Mouse (Mus musculus) CH12.LX (cell line): ENCODE results near the gene Hdac4. TPM values are rescaled to one million over a fixed set of nuclear protein-coding genes. Genes with fewer than 3 reads are reported as not detected.

Source experiments
- DNase-seq: peaks from one replicate; pipeline ENCODE4 v3.0.0-alpha.2; 2013; ENCODE audit errors: extremely low read depth
- H3K27ac ChIP-seq: 2 replicates; pipeline ENCODE4 v1.5.1; 2012; ENCODE audit warnings: low read depth, mild to moderate bottlenecking, control low read depth, moderate library complexity; ENCODE audit not compliant: insufficient read depth
- H3K27me3 ChIP-seq: replicated peaks from 2 replicates; pipeline ENCODE3; 2012; ENCODE audit warnings: inconsistent platforms
- H3K36me3 ChIP-seq, 2 experiments: replicated peaks in 1 of 2; 2 replicates each; pipeline versions ENCODE3 to v1.6.1; 2012; ENCODE audit warnings: inconsistent platforms in 1 of 2, low read length in 1 of 2, mild to moderate bottlenecking in 1 of 2, mixed read lengths in 1 of 2, moderate library complexity in 1 of 2; ENCODE audit not compliant: control insufficient read depth in 1 of 2, insufficient read depth in 1 of 2
- H3K4me1 ChIP-seq, 2 experiments: 2 replicates each; pipeline ENCODE4 v1.6.1; 2012; ENCODE audit warnings: inconsistent platforms in 1 of 2, moderate library complexity in 1 of 2; ENCODE audit not compliant: insufficient read depth in 2 of 2, control insufficient read depth in 1 of 2
- H3K4me2 ChIP-seq: 2 replicates; pipeline ENCODE4 v1.6.1; 2012; ENCODE audit warnings: low read depth, mild to moderate bottlenecking, control low read depth; ENCODE audit not compliant: poor library complexity, insufficient read depth, severe bottlenecking
- H3K4me3 ChIP-seq, 3 experiments: fragments of 150-350 bp in 1 of 3; sonication (generic) in 1 of 3; replicated peaks in 1 of 3; 2 replicates each; pipeline versions ENCODE3 to v1.5.1; 2011 to 2012; ENCODE audit warnings: low read depth in 2 of 3, low read length in 2 of 3, mild to moderate bottlenecking in 2 of 3, moderate library complexity in 2 of 3, control low read depth in 1 of 3, improper control_type of control experiment in 1 of 3, inconsistent platforms in 1 of 3, mixed read lengths in 1 of 3; ENCODE audit not compliant: poor library complexity in 1 of 3
- H3K79me2 ChIP-seq: replicated peaks from 2 replicates; pipeline ENCODE4 v1.6.1; 2012; ENCODE audit warnings: mild to moderate bottlenecking, moderate library complexity; ENCODE audit not compliant: control insufficient read depth, poor library complexity, insufficient read depth, severe bottlenecking; ENCODE audit errors: extremely low read depth
- H3K9ac ChIP-seq: 2 replicates; pipeline ENCODE4 v1.6.1; 2012; ENCODE audit warnings: low read depth, mild to moderate bottlenecking, control low read depth, moderate library complexity; ENCODE audit not compliant: insufficient read depth
- H3K9me3 ChIP-seq: replicated peaks from 2 replicates; pipeline ENCODE3; 2012; ENCODE audit warnings: low read length, inconsistent platforms, mixed read lengths
- BHLHE40 ChIP-seq: IDR thresholded peaks from 2 replicates; pipeline ENCODE4 v1.6.1; 2011; ENCODE audit warnings: mild to moderate bottlenecking, low read depth, low read length, improper control_type of control experiment
- JUN ChIP-seq: IDR thresholded peaks from 2 replicates; pipeline ENCODE4 v1.6.1; 2011; ENCODE audit warnings: low read depth, mild to moderate bottlenecking, low read length, improper control_type of control experiment, moderate library complexity; ENCODE audit not compliant: insufficient read depth
- KAT2A ChIP-seq: IDR thresholded peaks from 2 replicates; pipeline ENCODE4 v1.6.1; 2012; ENCODE audit warnings: low read length, improper control_type of control experiment, inconsistent platforms; ENCODE audit not compliant: insufficient replicate concordance
- MAFK ChIP-seq: IDR thresholded peaks from 2 replicates; pipeline ENCODE4 v1.6.1; 2011; ENCODE audit warnings: low read length, improper control_type of control experiment; ENCODE audit not compliant: insufficient replicate concordance
- MAX ChIP-seq: IDR thresholded peaks from 2 replicates; pipeline ENCODE4 v1.6.1; 2011; ENCODE audit warnings: low read length, improper control_type of control experiment
- MEF2A ChIP-seq: IDR thresholded peaks from 2 replicates; pipeline ENCODE4 v1.6.1; 2014; ENCODE audit warnings: low read depth, mild to moderate bottlenecking, inconsistent platforms, low read length, improper control_type of control experiment, borderline replicate concordance
- MYC ChIP-seq: IDR thresholded peaks from 2 replicates; pipeline ENCODE4 v1.6.1; 2011; ENCODE audit warnings: low read depth, mild to moderate bottlenecking, improper control_type of control experiment, low read length
- PAX5 ChIP-seq: IDR thresholded peaks from 2 replicates; pipeline ENCODE4 v1.6.1; 2012; ENCODE audit warnings: low read length, inconsistent platforms, mixed read lengths
- POLR2AphosphoS2 ChIP-seq: IDR thresholded peaks from 2 replicates; pipeline ENCODE4 v1.6.1; 2011; ENCODE audit warnings: low read depth, low read length, improper control_type of control experiment
- RCOR1 ChIP-seq: conservative IDR thresholded peaks from 2 replicates; pipeline ENCODE4 v1.6.1; 2012; ENCODE audit warnings: low read depth, mild to moderate bottlenecking, inconsistent platforms, low read length, improper control_type of control experiment
- SMC3 ChIP-seq: IDR thresholded peaks from 2 replicates; pipeline ENCODE4 v1.6.1; 2011; ENCODE audit warnings: low read depth, low read length, improper control_type of control experiment
- UBTF ChIP-seq: IDR thresholded peaks from 2 replicates; pipeline ENCODE4 v1.6.1; 2012; ENCODE audit warnings: low read depth, mild to moderate bottlenecking, inconsistent platforms, low read length, improper control_type of control experiment, moderate library complexity
- USF2 ChIP-seq: conservative IDR thresholded peaks from 2 replicates; pipeline ENCODE4 v1.6.1; 2011; ENCODE audit warnings: low read depth, low read length, improper control_type of control experiment
- ZC3H11A ChIP-seq: IDR thresholded peaks from 2 replicates; pipeline ENCODE4 v1.6.1; 2012; ENCODE audit warnings: low read depth, mild to moderate bottlenecking, inconsistent platforms, low read length, improper control_type of control experiment
- ZMIZ1 ChIP-seq: IDR thresholded peaks from 2 replicates; pipeline ENCODE4 v1.6.1; 2012; ENCODE audit warnings: low read depth, mild to moderate bottlenecking, inconsistent platforms, low read length, improper control_type of control experiment
- dilution Hi-C: fragments of 300-500 bp; cut with MboI; formaldehyde crosslinking; loops from 2 replicates; pipeline ENCODE4 v1.14.3; 2020; ENCODE audit warnings: low sequenced_read_pairs; ENCODE audit not compliant: extremely low pct_unique_long_range_greater_than_20kb, extremely low pct_ligation_motif_present
- in situ Hi-C: fragments of 300-500 bp; cut with MboI; formaldehyde crosslinking; loops from 3 replicates; pipeline ENCODE4 v1.14.3; 2019; ENCODE audit warnings: low sequenced_read_pairs, low pct_ligation_motif_present, low pct_unique_long_range_greater_than_20kb, mixed read lengths
- polyA plus RNA-seq: library from polyadenylated mRNA; unstranded; fragments of >175 nt; gene quantifications from 2 replicates; pipeline ENCODE4 v1.2.1, GENCODE M21; 2012; ENCODE audit warnings: low read depth; ENCODE audit not compliant: insufficient read length
- total RNA-seq, 2 experiments: library from RNA; depleted of rRNA; stranded (reverse); fragments of 300-350 nt in 1 of 2; fragments of >200 nt in 1 of 2; gene quantifications; 2 replicates each; pipeline ENCODE4 v1.2.3; 2012 to 2014

Hdac4 gene
- total and polyA plus RNA-seq, 3 experiments, result 2.4 to 6.3 (median 4.3) TPM

DNA sequence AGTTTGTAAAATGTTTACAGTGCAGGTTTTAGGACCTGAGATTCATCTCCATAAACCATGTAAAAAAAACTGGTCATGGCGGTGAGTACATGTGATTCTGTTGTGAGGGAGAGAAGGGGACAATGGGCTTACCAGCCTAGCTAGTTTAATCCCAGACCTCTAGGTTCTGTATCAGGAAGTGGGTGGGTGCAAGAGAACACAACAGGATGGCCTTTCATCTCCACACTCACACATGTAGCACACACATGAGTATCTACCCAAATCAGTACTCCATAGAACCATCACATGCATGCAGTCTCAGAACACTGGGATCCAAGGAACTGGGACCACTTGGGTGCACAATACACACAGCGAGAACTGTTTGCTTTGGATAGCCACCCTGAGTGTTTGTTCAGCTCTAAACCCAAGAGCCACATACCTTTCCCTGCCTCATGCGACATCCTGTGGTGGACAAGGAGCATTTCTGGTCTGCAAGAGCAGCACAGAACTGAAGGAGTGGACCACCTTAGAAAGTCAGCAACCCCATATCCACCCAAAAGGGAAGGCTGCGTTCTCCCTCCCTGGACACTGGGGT, 143.9 kb downstream of the Hdac4 start:
- Histone ChIP-seq H3K36me3 (peaks cover 0 to 5% of the 10 kb centered on the region in 2 experiments), H3K4me1 (peaks cover 5 to 65% of the 10 kb centered on the region in 2 experiments; a peak in 3 of 4 replicates)
- in situ Hi-C loops (no loop called here), dilution Hi-C loops (no loop called here)
- DNase-seq, result no peak
- TF ChIP-seq PAX5, result no peak
- TF ChIP-seq MAFK, result no peak
- no peak for TF ChIP-seq MAX
- TF ChIP-seq UBTF, result no peak
- no peak for TF ChIP-seq KAT2A
- TF ChIP-seq ZC3H11A, result no peak
- no peak for TF ChIP-seq JUN
- TF ChIP-seq, all 38 proteins: peak for 0
- Histone ChIP-seq H3K9ac (no peak overlapping the region), H3K4me3 (no peak overlapping the region), H3K27ac (no peak overlapping the region), H3K27me3 (no peaks in the 10 kb centered on the region), H3K79me2 (no peaks in the 10 kb centered on the region), H3K4me2 (no peak overlapping the region), H3K9me3 (no peaks in the 10 kb centered on the region)

DNA sequence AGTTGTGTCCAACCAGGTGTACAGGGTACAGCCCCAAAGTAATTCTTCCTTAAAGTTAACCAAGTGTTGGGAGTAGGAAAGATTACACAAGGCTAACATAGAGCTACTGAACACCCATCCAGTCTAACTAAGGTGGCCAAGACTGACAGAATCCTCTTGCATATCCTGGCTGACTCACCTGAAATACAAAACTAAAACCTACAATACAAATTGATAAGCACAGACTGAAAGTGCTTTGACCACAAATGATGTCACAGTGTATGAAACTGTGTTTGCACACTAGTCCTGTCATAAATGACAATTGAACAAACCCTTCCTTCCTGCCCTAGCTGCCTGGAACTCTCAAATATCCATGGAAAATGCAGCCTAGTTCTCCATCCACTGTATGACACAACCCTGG, 144.5 kb downstream of the Hdac4 start:
- DNase-seq, result no peak
- H3K9me3 ChIP-seq, result no peaks in the 10 kb centered on the region
- H3K27me3 ChIP-seq, result no peaks in the 10 kb centered on the region
- H3K79me2 ChIP-seq, result no peaks in the 10 kb centered on the region
- dilution Hi-C loops, result no loop called here
- peaks cover 0 to 5% of the 10 kb centered on the region in 2 experiments for H3K36me3 ChIP-seq
- in situ Hi-C loops, result no loop called here
- H3K27ac ChIP-seq, result no peak overlapping the region
- no peak overlapping the region for H3K4me2 ChIP-seq
- H3K4me3 ChIP-seq, result no peak overlapping the region
- TF ChIP-seq MEF2A (no peak), POLR2AphosphoS2 (no peak), USF2 (no peak), PAX5 (no peak), ZMIZ1 (no peak), BHLHE40 (no peak), MAFK (no peak), MYC (no peak), RCOR1 (no peak), SMC3 (no peak)
- TF ChIP-seq, all 38 proteins: peak for 0
- no peak overlapping the region for H3K9ac ChIP-seq
- peaks cover 5 to 65% of the 10 kb centered on the region in 2 experiments; a peak in 3 of 4 replicates for H3K4me1 ChIP-seq
